Mouse (Mus musculus) heart, postnatal 0 days (tissue): ENCODE measurements around the gene Klf6. TPM values are rescaled to one million over a fixed set of nuclear protein-coding genes. Genes with fewer than 3 reads are reported as not detected.

Source experiments
- ATAC-seq: fragments of 200-750 bp; cut with Nextera tagmentation; 2 replicates; pipeline ENCODE4 v1.8.0; 2017; ENCODE audit warnings: low read depth, moderate number of reproducible peaks, moderate library complexity; ENCODE audit not compliant: insufficient read depth
- DNase-seq: peaks from one replicate; pipeline ENCODE4 v3.0.0-alpha.2; 2016; ENCODE audit warnings: low spot score
- H3K27ac ChIP-seq: fragments of 300-500 bp; sonication (generic); 2 replicates; pipeline ENCODE4 v1.5.1; 2014; ENCODE audit warnings: low read depth, mild to moderate bottlenecking
- H3K27me3 ChIP-seq: fragments of 300-500 bp; sonication (generic); 2 replicates; pipeline ENCODE4 v1.6.1; 2014; ENCODE audit warnings: low read length, mixed read lengths; ENCODE audit not compliant: control insufficient read depth, insufficient read depth
- H3K36me3 ChIP-seq: fragments of 300-500 bp; sonication (generic); replicated peaks from 2 replicates; pipeline ENCODE4 v1.6.1; 2014; ENCODE audit warnings: low read length, mixed read lengths; ENCODE audit not compliant: control insufficient read depth, insufficient read depth
- H3K4me1 ChIP-seq: fragments of 300-500 bp; sonication (generic); 2 replicates; pipeline ENCODE4 v1.6.1; 2014; ENCODE audit warnings: antibody characterized with exemption; ENCODE audit not compliant: control insufficient read depth, insufficient read depth
- H3K4me2 ChIP-seq: fragments of 300-500 bp; sonication (generic); 2 replicates; pipeline ENCODE4 v1.6.1; 2014; ENCODE audit warnings: low read depth, mild to moderate bottlenecking, low read length, moderate library complexity
- H3K4me3 ChIP-seq: fragments of 300-500 bp; sonication (generic); 2 replicates; pipeline ENCODE4 v1.5.1; 2014; ENCODE audit warnings: low read depth, low read length
- H3K9ac ChIP-seq: fragments of 300-500 bp; sonication (generic); replicated peaks from 2 replicates; pipeline ENCODE4 v1.6.1; 2014; ENCODE audit warnings: low read depth, low read length, mixed read lengths
- H3K9me3 ChIP-seq: fragments of 300-500 bp; sonication (generic); replicated peaks from 2 replicates; pipeline ENCODE4 v1.6.1; 2016; ENCODE audit warnings: low read length; ENCODE audit not compliant: control insufficient read depth
- CTCF ChIP-seq: IDR thresholded peaks from 2 replicates; pipeline ENCODE4 v1.5.1; 2016; ENCODE audit warnings: antibody characterized with exemption, control low read depth, low read depth
- EP300 ChIP-seq: IDR thresholded peaks from 2 replicates; pipeline ENCODE4 v1.6.1; 2016; ENCODE audit warnings: antibody characterized with exemption, low read depth
- WGBS: fragments of 180-500 bp; shearing (Covaris S2); extraction: QIAGEN DNeasy Blood & Tissue Kit; methylation state at CpG from one replicate; pipeline ENCODE4 v1.1.7; 2014; 5-methylcytosine and 5-hydroxymethylcytosine counted together
- polyA plus RNA-seq: library from polyadenylated mRNA; unstranded; fragments of >200 nt; fragmentation: Nextera tagmentation; extraction: Ambion mirVana; gene quantifications from 2 replicates; pipeline ENCODE4 v1.2.1, GENCODE M21; 2015
- total RNA-seq: library from RNA; depleted of rRNA; stranded (reverse); fragments of >200 nt; gene quantifications from 2 replicates; pipeline ENCODE4 v1.2.3, GENCODE M21; 2014; ENCODE audit warnings: low replicate concordance

The Klf6 gene
- total and polyA plus RNA-seq, 2 experiments from 2014 or later = 59.6 to 65.3 TPM

- ATAC-seq (no peak), DNase-seq (no peak)
- Histone ChIP-seq H3K4me1 (peaks cover 15% of the 10 kb centered on the region), H3K9me3 (no peaks in the 10 kb centered on the region), H3K27me3 (no peaks in the 10 kb centered on the region), H3K9ac (no peak overlapping the region), H3K27ac (no peak overlapping the region), H3K4me3 (no peak overlapping the region), H3K4me2 (no peak overlapping the region), H3K36me3 (no peaks in the 10 kb centered on the region)
- TF ChIP-seq CTCF (no peak), EP300 (no peak)
- WGBS = 73% methylated on average over 4 of the region's 4 CpGs
These were observed 14.4 kb upstream of the Klf6 start for GRCm38 (mm10) chr13:5846860-5847259.

DNA sequence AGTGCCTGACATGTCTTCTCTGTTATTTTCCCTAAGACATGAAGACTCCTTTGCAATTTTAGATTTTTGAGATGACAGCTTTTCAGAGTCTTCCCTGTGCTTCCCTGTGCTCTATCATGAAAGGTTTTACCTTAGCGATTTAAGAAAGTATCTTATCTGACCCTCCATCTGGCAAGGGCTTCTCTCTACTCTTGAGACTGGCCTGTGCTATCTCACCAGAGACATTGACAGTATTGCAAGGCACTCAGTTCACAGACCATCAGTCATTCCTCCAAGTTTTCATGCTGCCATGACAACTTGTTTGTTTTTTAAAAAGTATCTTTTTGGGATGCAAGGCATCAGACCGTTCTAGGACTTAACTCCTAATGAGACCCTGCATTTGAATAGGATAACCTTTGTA, 13.5 kb upstream of the Klf6 start:
- no peak overlapping the region for H3K27ac ChIP-seq
- H3K4me1 ChIP-seq = peaks cover 8% of the 10 kb centered on the region; the same call in 1 of the 2 replicates
- no peaks in the 10 kb centered on the region for H3K9me3 ChIP-seq
- no peak overlapping the region for H3K9ac ChIP-seq
- no peak overlapping the region for H3K4me3 ChIP-seq
- DNase-seq (no peak), ATAC-seq (no peak)
- H3K36me3 ChIP-seq = no peaks in the 10 kb centered on the region
- WGBS = 33% methylated on average over 2 of the region's 2 CpGs
- no peaks in the 10 kb centered on the region for H3K27me3 ChIP-seq
- H3K4me2 ChIP-seq = no peak overlapping the region
- no peak for TF ChIP-seq CTCF
- TF ChIP-seq EP300 = no peak

GRCm38 (mm10) chr13:5860651-5861156, 578 bp upstream of the Klf6 start:
- H3K36me3 ChIP-seq = peaks cover 12% of the 10 kb centered on the region
- peak overlapping the region; percentile 68 for H3K4me3 ChIP-seq
- ATAC-seq = peak; percentile 38
- TF ChIP-seq CTCF (peak; percentile 57), EP300 (no peak; the same call in 1 of the 2 replicates)
- H3K9ac ChIP-seq = peak overlapping the region; percentile 83
- peak; percentile 65 for DNase-seq
- H3K27me3 ChIP-seq = 0 out of 2 replicates have a peak, but pooled peaks cover 3% of the 10 kb centered on the region
- H3K4me1 ChIP-seq = peaks cover 16% of the 10 kb centered on the region
- peak overlapping the region; percentile 99 for H3K27ac ChIP-seq
- no peaks in the 10 kb centered on the region for H3K9me3 ChIP-seq
- peak overlapping the region; percentile 65 for H3K4me2 ChIP-seq
- WGBS = under 1% methylated on average over 27 of the region's 27 CpGs

GRCm38 (mm10) chr13:5862003-5862625, 832 bp downstream of the Klf6 start:
- Histone ChIP-seq H3K27ac (peak overlapping the region; percentile 100), H3K9ac (peak overlapping the region; percentile 96), H3K9me3 (no peaks in the 10 kb centered on the region), H3K36me3 (peaks cover 26% of the 10 kb centered on the region), H3K4me1 (peaks cover 21% of the 10 kb centered on the region), H3K27me3 (0 out of 2 replicates have a peak, but pooled peaks cover 3% of the 10 kb centered on the region), H3K4me2 (peak overlapping the region; percentile 75), H3K4me3 (peak overlapping the region; percentile 99)
- ATAC-seq (no peak), DNase-seq (peak; percentile 72)
- no peak for TF ChIP-seq EP300
- no peak for TF ChIP-seq CTCF
- under 1% methylated on average over 20 of the region's 20 CpGs for WGBS

DNA sequence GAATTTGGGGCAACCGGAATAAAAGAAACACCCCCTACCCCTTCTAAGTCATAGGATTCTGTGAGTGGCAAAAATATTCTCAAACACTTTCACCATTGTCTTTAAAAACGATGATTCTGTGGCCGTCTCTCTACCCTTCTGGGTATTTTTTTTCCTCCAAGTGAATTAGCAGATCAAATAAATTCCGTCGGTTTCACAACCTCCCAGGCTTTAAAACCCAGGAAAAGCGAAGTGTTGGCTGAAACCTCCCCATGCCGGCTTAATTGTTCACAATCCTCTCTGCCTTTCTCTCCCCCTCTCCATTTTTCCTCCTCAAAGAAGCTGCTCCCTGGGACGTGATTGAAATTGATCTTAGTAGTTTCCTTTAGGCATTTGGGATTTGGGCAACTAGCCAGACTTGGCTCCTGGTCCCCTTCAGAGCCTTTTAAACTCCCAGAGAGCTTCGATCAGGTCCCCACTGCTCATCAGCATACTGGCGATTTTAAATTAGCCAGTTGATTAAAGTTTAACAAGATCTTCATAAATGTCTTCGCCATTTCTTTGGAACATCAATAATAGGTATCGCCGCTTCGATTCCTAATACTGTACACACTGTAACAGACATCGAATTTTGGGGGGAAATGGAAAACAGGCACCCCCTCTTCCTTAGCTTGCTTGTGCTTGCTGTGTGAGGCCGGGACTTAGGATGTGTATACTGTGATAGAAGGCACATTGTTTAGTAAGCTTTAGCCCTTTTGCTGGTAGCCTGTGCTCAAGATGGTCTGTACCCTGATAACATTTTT, 1.5 kb downstream of the Klf6 start:
- H3K4me3 ChIP-seq = peak overlapping the region; percentile 99
- peak; percentile 51 for DNase-seq

More for the DNA sequence above, 1.5 kb downstream of the Klf6 start:
- no peaks in the 10 kb centered on the region for H3K9me3 ChIP-seq
- H3K27ac ChIP-seq = peak overlapping the region; percentile 100
- peaks cover 21% of the 10 kb centered on the region for H3K4me1 ChIP-seq
- 3% methylated on average over 16 of the region's 16 CpGs for WGBS
- ATAC-seq = no peak
- H3K9ac ChIP-seq = peak overlapping the region; percentile 96
- H3K4me2 ChIP-seq = peak overlapping the region; percentile 75
- peaks cover 33% of the 10 kb centered on the region for H3K36me3 ChIP-seq
- TF ChIP-seq EP300 = no peak
- no peak for TF ChIP-seq CTCF
- H3K27me3 ChIP-seq = 0 out of 2 replicates have a peak, but pooled peaks cover 3% of the 10 kb centered on the region
